Mouse (Mus musculus): Measurements from ENCODE around the gene Rabep2. TPM values are rescaled to one million over a fixed set of nuclear protein-coding genes. Genes with fewer than 3 reads are reported as not detected.

Gene Rabep2
- total and polyA plus RNA-seq, 3 experiments: 33.7 to 38.5 (median 35.7) TPM

GRCm38 (mm10) chr7:126474486-126474955 lies 46.0 kb downstream of the Rabep2 start:
- dilution Hi-C loops (cut with MboI; ENCODE audit: extremely low pct_ligation_motif_present, extremely low pct_unique_long_range_greater_than_20kb, low sequenced_read_pairs) (no loop called here), in situ Hi-C loops (cut with MboI; ENCODE audit: low pct_ligation_motif_present, low pct_unique_long_range_greater_than_20kb, low sequenced_read_pairs) (loop anchor here (5.0 kb wide), 1 partner anchor 77 kb away; the partner anchor contains the start of gene Nfatc2ip)
- peak overlapping the region; percentile 98 for H3K9ac ChIP-seq (ENCODE audit: insufficient read depth, low read depth)
- peaks cover 13% of the 10 kb centered on the region for H3K79me2 ChIP-seq (replicated peaks; ENCODE audit: control insufficient read depth, extremely low read depth, insufficient read depth, poor library complexity, severe bottlenecking)
- H3K4me3 ChIP-seq (replicated peaks in 1 of 3; ENCODE audit: low read depth in 2 of 3, low read length in 2 of 3, poor library complexity in 1 of 3): peak overlapping the region; percentile 64 to 81 (median 70)
- TF ChIP-seq RCOR1 (conservative IDR thresholded peaks at IDR 0.05; ENCODE audit: low read depth, low read length) (no peak), MAZ (IDR thresholded peaks at IDR 0.05; ENCODE audit: low read depth, low read length) (no peak), IRF4 (IDR thresholded peaks at IDR 0.05; ENCODE audit: low read depth, low read length) (no peak), ZC3H11A (IDR thresholded peaks at IDR 0.05; ENCODE audit: low read depth, low read length) (no peak)
- H3K9me3 ChIP-seq (replicated peaks; ENCODE audit: low read length): no peaks in the 10 kb centered on the region
- peaks cover 10 to 50% of the 10 kb centered on the region in 2 experiments for H3K4me1 ChIP-seq (ENCODE audit: control insufficient read depth in 1 of 2, insufficient read depth in 2 of 2)
- no peak for DNase-seq (ENCODE audit: extremely low read depth)
- peak overlapping the region; percentile 41 for H3K4me2 ChIP-seq (ENCODE audit: insufficient read depth, low read depth, poor library complexity, severe bottlenecking)
- no peaks in the 10 kb centered on the region for H3K27me3 ChIP-seq (replicated peaks)
- H3K27ac ChIP-seq (ENCODE audit: insufficient read depth, low read depth): peak overlapping the region; percentile 90
- H3K36me3 ChIP-seq (replicated peaks in 1 of 2; ENCODE audit: control insufficient read depth in 1 of 2, insufficient read depth in 1 of 2, low read length in 1 of 2): peaks cover 23 to 29% of the 10 kb centered on the region in 2 experiments

DNA sequence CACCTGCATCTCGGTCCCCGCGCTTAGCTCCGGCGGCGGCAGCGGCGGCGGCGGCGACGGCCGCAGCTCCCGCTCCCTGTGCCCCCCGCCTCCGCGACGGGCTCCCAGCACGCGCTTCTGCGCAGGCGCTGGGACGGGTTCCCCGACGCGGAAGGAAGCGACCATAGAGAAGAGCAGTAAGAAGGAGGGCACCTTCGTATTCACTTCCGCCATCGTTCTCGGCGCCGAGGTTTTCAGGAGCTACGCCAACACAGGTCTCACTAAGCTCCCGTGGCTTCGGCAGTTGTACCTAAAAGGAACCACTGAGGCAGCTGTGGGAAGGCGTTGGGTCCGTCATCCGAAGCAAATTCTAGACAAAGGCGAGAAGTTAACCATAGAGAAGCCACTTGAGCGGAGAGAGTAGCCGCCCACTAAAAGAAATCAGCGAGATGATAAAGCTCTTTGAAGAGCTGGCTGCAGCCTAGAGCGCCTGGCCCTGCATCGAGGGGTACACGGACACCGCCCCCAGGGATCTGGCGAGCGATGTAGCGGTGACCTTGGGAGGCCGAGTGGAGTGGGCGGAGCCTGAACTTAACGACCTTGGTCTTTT lies 46.5 kb downstream of the Rabep2 start, which contains the start of gene Sh2b1:
TSS of gene Sh2b1 (minus strand) at position 432 of the 589 bp plus-strand sequence.
- peak within 1 kb of the TSS; percentile 41 for H3K4me2 ChIP-seq (ENCODE audit: insufficient read depth, low read depth, poor library complexity, severe bottlenecking)
- H3K36me3 ChIP-seq (replicated peaks in 1 of 2; ENCODE audit: control insufficient read depth in 1 of 2, insufficient read depth in 1 of 2, low read length in 1 of 2): peaks cover 19 to 24% of the 10 kb centered on the region in 2 experiments
- peaks cover 13% of the 10 kb centered on the region for H3K79me2 ChIP-seq (replicated peaks; ENCODE audit: control insufficient read depth, extremely low read depth, insufficient read depth, poor library complexity, severe bottlenecking)
- H3K27ac ChIP-seq (ENCODE audit: insufficient read depth, low read depth): peak within 1 kb of the TSS; percentile 90
- H3K4me1 ChIP-seq (ENCODE audit: control insufficient read depth in 1 of 2, insufficient read depth in 2 of 2): peaks cover 10 to 45% of the 10 kb centered on the region in 2 experiments
- dilution Hi-C loops (cut with MboI; ENCODE audit: extremely low pct_ligation_motif_present, extremely low pct_unique_long_range_greater_than_20kb, low sequenced_read_pairs): no loop called here
- peak within 1 kb of the TSS; percentile 98 for H3K9ac ChIP-seq (ENCODE audit: insufficient read depth, low read depth)
- H3K27me3 ChIP-seq (replicated peaks): no peaks in the 10 kb centered on the region
- in situ Hi-C loops (cut with MboI; ENCODE audit: low pct_ligation_motif_present, low pct_unique_long_range_greater_than_20kb, low sequenced_read_pairs): loop anchor here (5.0 kb wide), 1 partner anchor 78 kb away; the partner anchor contains the start of gene Nfatc2ip
- peak; percentile 94 for DNase-seq (ENCODE audit: extremely low read depth)
- H3K9me3 ChIP-seq (replicated peaks; ENCODE audit: low read length): no peaks in the 10 kb centered on the region
- peak within 1 kb of the TSS; percentile 64 to 81 (median 70) for H3K4me3 ChIP-seq (replicated peaks in 1 of 3; ENCODE audit: low read depth in 2 of 3, low read length in 2 of 3, poor library complexity in 1 of 3)
- TF ChIP-seq MAZ (IDR thresholded peaks at IDR 0.05; ENCODE audit: low read depth, low read length) (peak; percentile 77; the same call in 1 of the 2 replicates), POLR2AphosphoS2 (IDR thresholded peaks at IDR 0.05; ENCODE audit: low read depth, low read length) (peak; percentile 70), E2F4 (IDR thresholded peaks at IDR 0.05; ENCODE audit: insufficient replicate concordance, low read depth, low read length) (no peak), ZNF384 (IDR thresholded peaks at IDR 0.05; ENCODE audit: low read depth, low read length) (no peak), SIN3A (IDR thresholded peaks at IDR 0.05; ENCODE audit: low read length) (peak; percentile 78), ZMIZ1 (IDR thresholded peaks at IDR 0.05; ENCODE audit: low read depth, low read length) (peak; percentile 85), GABPA (IDR thresholded peaks at IDR 0.05; ENCODE audit: insufficient replicate concordance, low read depth, low read length) (peak; percentile 67), ZC3H11A (IDR thresholded peaks at IDR 0.05; ENCODE audit: low read depth, low read length) (no peak), UBTF (IDR thresholded peaks at IDR 0.05; ENCODE audit: low read depth, low read length) (no peak), ETS1 (conservative IDR thresholded peaks at IDR 0.05; ENCODE audit: low read depth, low read length) (no peak; the same call in 1 of the 2 replicates), KAT2A (IDR thresholded peaks at IDR 0.05; ENCODE audit: insufficient replicate concordance, low read length) (no peak), NELFE (IDR thresholded peaks at IDR 0.05; ENCODE audit: low read depth, low read length) (peak; percentile 80), HCFC1 (IDR thresholded peaks at IDR 0.05; ENCODE audit: low read depth, low read length) (peak; percentile 84), NRF1 (IDR thresholded peaks at IDR 0.05; ENCODE audit: low read depth, low read length) (peak; percentile 92), JUND (conservative IDR thresholded peaks at IDR 0.05; ENCODE audit: low read depth, low read length) (no peak), PAX5 (IDR thresholded peaks at IDR 0.05; ENCODE audit: low read length) (no peak), RCOR1 (conservative IDR thresholded peaks at IDR 0.05; ENCODE audit: low read depth, low read length) (peak; percentile 44; the same call in 1 of the 2 replicates), USF2 (conservative IDR thresholded peaks at IDR 0.05; ENCODE audit: low read depth, low read length) (no peak), EP300 (IDR thresholded peaks at IDR 0.05; ENCODE audit: low read length) (no peak), BHLHE40 (IDR thresholded peaks at IDR 0.05; ENCODE audit: low read depth, low read length) (no peak), MEF2A (IDR thresholded peaks at IDR 0.05; ENCODE audit: borderline replicate concordance, low read depth, low read length) (0 out of 2 replicates have a peak, but pooled peaks have one; percentile 32), MAX (IDR thresholded peaks at IDR 0.05; ENCODE audit: low read length) (no peak), MYC (IDR thresholded peaks at IDR 0.05; ENCODE audit: low read depth, low read length) (no peak), CHD2 (IDR thresholded peaks at IDR 0.05; ENCODE audit: low read length) (no peak), TBP (conservative IDR thresholded peaks at IDR 0.05; ENCODE audit: low read depth, low read length) (peak; percentile 63; the same call in 1 of the 2 replicates), RAD21 (IDR thresholded peaks at IDR 0.05; ENCODE audit: low read depth, low read length) (no peak), ELF1 (IDR thresholded peaks at IDR 0.05; ENCODE audit: low read depth, low read length) (peak; percentile 89), TCF12 (IDR thresholded peaks at IDR 0.05; ENCODE audit: low read depth, low read length) (peak; percentile 68; the same call in 1 of the 2 replicates), POLR2A (IDR thresholded peaks at IDR 0.05; ENCODE audit: low read depth, low read length) (peak; percentile 81), MXI1 (IDR thresholded peaks at IDR 0.05; ENCODE audit: low read depth, low read length) (peak; percentile 18; the same call in 1 of the 2 replicates)

Data from CH12.LX (cell line).